Mouse (Mus musculus): Measurements from ENCODE around the gene Gzmm. TPM values are rescaled to one million over a fixed set of nuclear protein-coding genes. Genes with fewer than 3 reads are reported as not detected.

The Gzmm gene
- polyA plus RNA-seq, 2 experiments, result 0.66 to 1.1 TPM

DNA sequence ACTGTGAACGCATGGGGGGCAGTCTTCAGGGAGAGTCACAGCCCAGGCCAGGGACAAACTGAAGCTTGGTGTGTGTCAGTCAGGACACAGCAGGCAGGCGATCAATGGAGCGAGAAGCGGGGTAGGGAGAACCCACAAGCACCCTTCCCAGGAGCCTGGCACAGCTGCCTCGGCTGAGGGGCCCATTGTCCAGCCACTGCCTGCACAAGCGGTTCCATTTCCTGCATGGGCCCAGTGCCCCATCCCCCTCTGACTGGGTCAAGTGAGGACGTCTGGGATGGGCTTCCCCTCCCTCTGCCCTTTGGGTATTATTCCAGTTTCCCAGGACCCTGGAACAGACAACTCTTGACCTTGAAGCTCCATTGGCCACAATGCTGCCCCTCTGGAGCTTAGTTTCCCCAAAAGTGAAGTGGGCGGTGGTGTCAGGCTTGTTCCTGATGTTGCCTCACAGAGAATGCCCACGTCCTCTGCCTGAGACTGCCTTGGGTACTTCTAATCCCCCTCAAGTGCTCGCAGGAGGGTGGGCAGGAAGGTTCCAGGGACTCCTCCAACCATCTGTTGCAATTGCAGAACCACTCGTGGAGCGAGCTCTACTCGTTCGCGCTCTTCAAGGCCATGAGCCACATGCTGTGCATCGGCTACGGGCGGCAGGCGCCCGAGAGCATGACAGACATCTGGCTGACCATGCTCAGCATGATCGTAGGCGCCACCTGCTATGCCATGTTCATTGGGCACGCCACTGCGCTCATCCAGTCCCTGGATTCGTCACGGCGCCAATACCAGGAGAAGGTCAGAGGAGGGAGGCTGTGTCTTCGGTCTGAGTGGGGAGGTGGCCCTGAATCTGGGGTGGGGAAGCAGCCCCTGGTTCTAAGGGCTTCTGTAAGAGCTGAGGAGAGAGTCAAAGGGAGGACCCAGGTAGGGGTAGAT lies 39.8 kb downstream of the Gzmm start:
- 68% methylated on average over 28 of the region's 28 CpGs for WGBS
- no peak overlapping the region for H3K9ac ChIP-seq (ENCODE audit: low read depth, low read length, severe bottlenecking)
- 0 out of 2 replicates have a peak, but pooled peaks cover 4% of the 10 kb centered on the region for H3K36me3 ChIP-seq (ENCODE audit: control insufficient read depth, insufficient read depth, low read length)
- no peaks in the 10 kb centered on the region for H3K4me1 ChIP-seq (ENCODE audit: control insufficient read depth, insufficient read depth, low read length)
- H3K9me3 ChIP-seq (ENCODE audit: control insufficient read depth, low read length), result no peaks in the 10 kb centered on the region
- ATAC-seq (ENCODE audit: low FRiP score, low read depth) (no peak), DNase-seq (ENCODE audit: low spot score) (no peak)
- no peak overlapping the region for H3K4me2 ChIP-seq (replicated peaks; ENCODE audit: low read depth, low read length, severe bottlenecking)
- H3K4me3 ChIP-seq (replicated peaks; ENCODE audit: low read length), result no peak overlapping the region
- H3K27ac ChIP-seq (replicated peaks; ENCODE audit: low read depth, low read length), result no peak overlapping the region
- H3K27me3 ChIP-seq (ENCODE audit: control insufficient read depth, insufficient read depth, low read length), result no peaks in the 10 kb centered on the region
- no peak for TF ChIP-seq POLR2A (IDR thresholded peaks at IDR 0.05; ENCODE audit: borderline replicate concordance, extremely low read depth, insufficient read depth, insufficient read length)

DNA sequence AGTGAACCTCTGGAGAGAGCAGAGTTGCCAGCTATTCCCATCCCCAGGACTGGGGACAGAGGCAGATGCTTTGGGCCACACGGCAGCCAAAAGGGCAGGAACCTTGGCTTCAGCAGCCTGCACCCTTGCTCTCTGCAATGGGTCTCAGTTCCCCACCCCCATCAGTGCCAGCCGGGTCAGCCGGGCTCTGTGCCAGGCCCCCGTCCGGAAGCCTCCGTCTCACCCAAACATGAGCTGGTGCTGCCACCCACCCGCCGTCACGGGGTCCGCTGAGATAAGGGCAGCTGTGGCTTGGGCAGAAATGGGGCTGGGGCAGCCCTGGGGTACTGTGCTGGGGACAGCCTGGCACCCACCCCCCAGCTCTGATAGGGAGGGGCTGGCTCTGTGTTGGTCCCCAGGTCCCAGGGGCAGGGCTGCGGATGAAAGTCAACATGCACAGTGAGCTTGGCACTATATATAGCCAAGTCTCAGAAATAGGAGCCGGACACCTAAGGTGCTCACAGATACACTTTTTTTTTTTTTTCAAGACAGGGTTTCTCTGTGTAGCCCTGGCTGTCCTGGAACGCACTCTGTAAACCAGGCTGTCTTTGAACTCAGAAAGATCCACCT lies 40.6 kb downstream of the Gzmm start:
- ATAC-seq (ENCODE audit: low FRiP score, low read depth) (no peak), DNase-seq (ENCODE audit: low spot score) (no peak)
- no peaks in the 10 kb centered on the region for H3K9me3 ChIP-seq (ENCODE audit: control insufficient read depth, low read length)
- H3K27me3 ChIP-seq (ENCODE audit: control insufficient read depth, insufficient read depth, low read length), result no peaks in the 10 kb centered on the region
- no peak for TF ChIP-seq POLR2A (IDR thresholded peaks at IDR 0.05; ENCODE audit: borderline replicate concordance, extremely low read depth, insufficient read depth, insufficient read length)
- H3K4me1 ChIP-seq (ENCODE audit: control insufficient read depth, insufficient read depth, low read length), result no peaks in the 10 kb centered on the region
- H3K4me3 ChIP-seq (replicated peaks; ENCODE audit: low read length), result no peak overlapping the region
- H3K9ac ChIP-seq (ENCODE audit: low read depth, low read length, severe bottlenecking), result no peak overlapping the region
- peaks cover 8% of the 10 kb centered on the region for H3K36me3 ChIP-seq (ENCODE audit: control insufficient read depth, insufficient read depth, low read length)
- WGBS, result 92% methylated on average over 13 of the region's 13 CpGs
- H3K27ac ChIP-seq (replicated peaks; ENCODE audit: low read depth, low read length), result no peak overlapping the region
- H3K4me2 ChIP-seq (replicated peaks; ENCODE audit: low read depth, low read length, severe bottlenecking), result no peak overlapping the region

DNA sequence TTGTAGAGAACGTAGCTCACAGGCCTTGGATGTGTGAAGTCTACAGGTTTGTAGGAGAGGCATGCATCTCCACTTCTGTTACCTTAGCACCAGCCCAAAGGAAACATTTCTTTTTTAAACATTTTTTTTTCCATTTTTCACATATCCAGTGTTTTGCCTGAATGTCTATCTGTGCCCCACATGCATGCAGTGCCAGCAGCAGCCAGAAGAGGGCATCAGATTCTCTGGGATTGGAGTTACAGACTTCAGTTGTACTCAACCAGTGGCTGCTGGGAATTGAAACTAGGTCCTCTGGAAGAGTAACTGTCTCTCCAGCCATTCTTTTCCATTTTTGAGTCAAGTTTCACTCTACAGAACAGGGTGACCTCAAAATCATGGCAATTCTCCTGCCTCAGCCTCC lies 43.7 kb downstream of the Gzmm start:
- no peak for ATAC-seq (ENCODE audit: low FRiP score, low read depth)

DNA sequence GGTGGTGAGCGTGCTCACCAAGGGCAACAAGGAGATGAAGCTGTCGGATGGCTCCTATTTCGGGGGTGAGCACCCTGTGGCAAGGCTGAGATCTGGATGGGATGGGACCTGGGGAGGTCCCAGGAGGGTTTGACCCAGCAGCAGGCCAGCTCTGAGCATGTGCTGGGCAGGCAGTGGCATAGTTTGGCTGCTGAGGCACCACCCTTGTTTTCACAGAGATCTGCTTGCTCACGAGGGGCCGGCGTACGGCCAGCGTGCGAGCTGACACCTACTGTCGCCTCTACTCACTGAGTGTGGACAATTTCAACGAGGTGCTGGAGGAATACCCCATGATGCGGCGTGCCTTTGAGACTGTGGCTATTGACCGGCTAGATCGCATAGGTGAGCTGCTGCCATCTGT lies 45.0 kb downstream of the Gzmm start:
- Histone ChIP-seq H3K9me3 (ENCODE audit: control insufficient read depth, low read length) (peaks cover 22% of the 10 kb centered on the region), H3K4me2 (replicated peaks; ENCODE audit: low read depth, low read length, severe bottlenecking) (no peak overlapping the region), H3K36me3 (ENCODE audit: control insufficient read depth, insufficient read depth, low read length) (peaks cover 48% of the 10 kb centered on the region), H3K27ac (replicated peaks; ENCODE audit: low read depth, low read length) (no peak overlapping the region), H3K4me1 (ENCODE audit: control insufficient read depth, insufficient read depth, low read length) (no peaks in the 10 kb centered on the region), H3K27me3 (ENCODE audit: control insufficient read depth, insufficient read depth, low read length) (no peaks in the 10 kb centered on the region), H3K9ac (ENCODE audit: low read depth, low read length, severe bottlenecking) (no peak overlapping the region), H3K4me3 (replicated peaks; ENCODE audit: low read length) (no peak overlapping the region)
- TF ChIP-seq POLR2A (IDR thresholded peaks at IDR 0.05; ENCODE audit: borderline replicate concordance, extremely low read depth, insufficient read depth, insufficient read length), result no peak
- DNase-seq (ENCODE audit: low spot score), result no peak
- 95% methylated on average over 15 of the region's 15 CpGs for WGBS
- no peak for ATAC-seq (ENCODE audit: low FRiP score, low read depth)

More for the DNA sequence above, 43.7 kb downstream of the Gzmm start:
- H3K27ac ChIP-seq (replicated peaks; ENCODE audit: low read depth, low read length), result no peak overlapping the region
- H3K36me3 ChIP-seq (ENCODE audit: control insufficient read depth, insufficient read depth, low read length), result peaks cover 34% of the 10 kb centered on the region
- H3K27me3 ChIP-seq (ENCODE audit: control insufficient read depth, insufficient read depth, low read length), result no peaks in the 10 kb centered on the region
- peaks cover 9% of the 10 kb centered on the region for H3K9me3 ChIP-seq (ENCODE audit: control insufficient read depth, low read length)
- H3K4me1 ChIP-seq (ENCODE audit: control insufficient read depth, insufficient read depth, low read length), result no peaks in the 10 kb centered on the region
- no peak overlapping the region for H3K9ac ChIP-seq (ENCODE audit: low read depth, low read length, severe bottlenecking)
- 89% methylated on average over 1 of the region's 1 CpGs for WGBS
- no peak overlapping the region for H3K4me2 ChIP-seq (replicated peaks; ENCODE audit: low read depth, low read length, severe bottlenecking)
- DNase-seq (ENCODE audit: low spot score), result no peak
- TF ChIP-seq POLR2A (IDR thresholded peaks at IDR 0.05; ENCODE audit: borderline replicate concordance, extremely low read depth, insufficient read depth, insufficient read length), result no peak
- H3K4me3 ChIP-seq (replicated peaks; ENCODE audit: low read length), result no peak overlapping the region

DNA sequence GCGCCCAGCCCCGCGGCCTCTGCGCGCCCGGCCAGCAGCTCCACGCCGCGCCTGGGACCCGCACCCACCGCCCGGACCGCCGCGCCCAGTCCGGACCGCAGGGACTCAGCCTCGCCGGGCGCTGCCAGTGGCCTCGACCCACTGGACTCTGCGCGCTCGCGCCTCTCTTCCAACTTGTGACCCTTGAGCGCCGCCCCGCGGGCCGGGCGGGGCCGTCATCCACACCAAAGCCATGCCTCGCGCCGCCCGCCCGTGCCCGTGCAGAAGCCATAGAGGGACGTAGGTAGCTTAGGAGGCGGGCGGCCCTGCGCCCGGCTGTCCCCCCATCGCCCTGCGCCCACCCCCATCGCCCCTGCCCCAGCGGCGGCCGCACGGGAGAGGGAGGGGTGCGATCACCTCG lies 46.5 kb downstream of the Gzmm start:
- no peak overlapping the region for H3K4me2 ChIP-seq (replicated peaks; ENCODE audit: low read depth, low read length, severe bottlenecking)
- ATAC-seq (ENCODE audit: low FRiP score, low read depth) (no peak), DNase-seq (ENCODE audit: low spot score) (no peak)
- no peak overlapping the region for H3K4me3 ChIP-seq (replicated peaks; ENCODE audit: low read length)
- H3K9ac ChIP-seq (ENCODE audit: low read depth, low read length, severe bottlenecking), result no peak overlapping the region
- peaks cover 63% of the 10 kb centered on the region for H3K36me3 ChIP-seq (ENCODE audit: control insufficient read depth, insufficient read depth, low read length)
- no peaks in the 10 kb centered on the region for H3K27me3 ChIP-seq (ENCODE audit: control insufficient read depth, insufficient read depth, low read length)
- H3K9me3 ChIP-seq (ENCODE audit: control insufficient read depth, low read length), result peaks cover 38% of the 10 kb centered on the region
- 34% methylated on average over 39 of the region's 52 CpGs for WGBS
- H3K27ac ChIP-seq (replicated peaks; ENCODE audit: low read depth, low read length), result no peak overlapping the region
- H3K4me1 ChIP-seq (ENCODE audit: control insufficient read depth, insufficient read depth, low read length), result no peaks in the 10 kb centered on the region
- no peak for TF ChIP-seq POLR2A (IDR thresholded peaks at IDR 0.05; ENCODE audit: borderline replicate concordance, extremely low read depth, insufficient read depth, insufficient read length)

Data from limb, embryonic 14.5 days (tissue).